Mouse (Mus musculus): ENCODE data around the gene Syncrip.

The Syncrip gene

GRCm38 (mm10) chr9:88482230-88482828, at the start of gene Syncrip:
Gene Syncrip, minus strand, starts transcription at chr9:88482574.
- peak; percentile 91 for DNase-seq (ENCODE audit: low spot score)

GRCm38 (mm10) chr9:88529979-88530580, 47.7 kb upstream of the Syncrip start:
- no peak for DNase-seq (ENCODE audit: low spot score)

GRCm38 (mm10) chr9:88529571-88529970, 47.2 kb upstream of the Syncrip start:
- no peak for DNase-seq (ENCODE audit: low spot score)

- no peak for DNase-seq (ENCODE audit: low spot score)
Observed at GRCm38 (mm10) chr9:88528736-88529135, 46.4 kb upstream of the Syncrip start.

- DNase-seq (ENCODE audit: low spot score): no peak
Observed at GRCm38 (mm10) chr9:88527956-88528355, 45.6 kb upstream of the Syncrip start.

GRCm38 (mm10) chr9:88525341-88525740, 43.0 kb upstream of the Syncrip start:
- DNase-seq (ENCODE audit: low spot score): no peak

- no peak for DNase-seq (ENCODE audit: low spot score)
Observed at GRCm38 (mm10) chr9:88524796-88525195, 42.4 kb upstream of the Syncrip start.

- DNase-seq (ENCODE audit: low spot score): no peak
Observed at GRCm38 (mm10) chr9:88524367-88524766, 42.0 kb upstream of the Syncrip start.

GRCm38 (mm10) chr9:88523335-88523668, 40.9 kb upstream of the Syncrip start:
- DNase-seq (ENCODE audit: low spot score): no peak

- peak; percentile 98 for DNase-seq (ENCODE audit: low spot score)
Observed at GRCm38 (mm10) chr9:88522569-88523334, 40.4 kb upstream of the Syncrip start.

GRCm38 (mm10) chr9:88521961-88522568, 39.7 kb upstream of the Syncrip start:
- DNase-seq (ENCODE audit: low spot score): no peak

- no peak for DNase-seq (ENCODE audit: low spot score)
Observed at GRCm38 (mm10) chr9:88520849-88521483, 38.6 kb upstream of the Syncrip start.

- DNase-seq (ENCODE audit: low spot score): no peak
Observed at GRCm38 (mm10) chr9:88520122-88520848, 37.9 kb upstream of the Syncrip start.

- DNase-seq (ENCODE audit: low spot score): no peak
Observed at GRCm38 (mm10) chr9:88519390-88520121, 37.2 kb upstream of the Syncrip start.

- no peak for DNase-seq (ENCODE audit: low spot score)
Observed at GRCm38 (mm10) chr9:88516361-88516995, 34.1 kb upstream of the Syncrip start.

GRCm38 (mm10) chr9:88515546-88515945, 33.2 kb upstream of the Syncrip start:
- DNase-seq (ENCODE audit: low spot score): no peak

GRCm38 (mm10) chr9:88501846-88502245, 19.5 kb upstream of the Syncrip start:
- DNase-seq (ENCODE audit: low spot score): no peak

GRCm38 (mm10) chr9:88500112-88500511, 17.7 kb upstream of the Syncrip start:
- DNase-seq (ENCODE audit: low spot score): no peak

GRCm38 (mm10) chr9:88492522-88492921, 10.1 kb upstream of the Syncrip start:
- DNase-seq (ENCODE audit: low spot score): no peak

GRCm38 (mm10) chr9:88484531-88484930, 2.2 kb upstream of the Syncrip start:
- no peak for DNase-seq (ENCODE audit: low spot score)

Measured in urinary bladder, postnatal 14 days (tissue).